Mouse (Mus musculus) erythroblast, embryonic 14.5 days (primary cell): Measurements from ENCODE around the gene Kif22.

ENCODE experiments used
- GATA1 ChIP-seq: IDR thresholded peaks from 2 replicates; pipeline ENCODE4 v1.6.1; 2012; ENCODE audit warnings: low read length, inconsistent platforms, mixed read lengths
- TAL1 ChIP-seq: IDR thresholded peaks from 3 replicates; pipeline ENCODE4 v1.6.1; 2012; ENCODE audit warnings: low read length, inconsistent platforms, mixed read lengths

- TF ChIP-seq GATA1, result no peak
- TF ChIP-seq TAL1, result no peak
Measured at GRCm38 (mm10) chr7:127008239-127009019, 33.8 kb downstream of the Kif22 start.
